Mouse (Mus musculus) thymus, postnatal 36 days (tissue): ENCODE results near the gene Afap1l2.

Experiments used
- DNase-seq, 2 experiments: peaks; one replicate each; pipeline ENCODE4 v3.0.0; 2022; ENCODE audit warnings: mixed read lengths in 2 of 2

Afap1l2 gene

GRCm38 (mm10) chr19:57007781-57008710, at the start of gene Afap1l2:
TSS of gene Afap1l2 (minus strand) at chr19:57008228.
- DNase-seq: peak; percentile 7 to 11

DNA sequence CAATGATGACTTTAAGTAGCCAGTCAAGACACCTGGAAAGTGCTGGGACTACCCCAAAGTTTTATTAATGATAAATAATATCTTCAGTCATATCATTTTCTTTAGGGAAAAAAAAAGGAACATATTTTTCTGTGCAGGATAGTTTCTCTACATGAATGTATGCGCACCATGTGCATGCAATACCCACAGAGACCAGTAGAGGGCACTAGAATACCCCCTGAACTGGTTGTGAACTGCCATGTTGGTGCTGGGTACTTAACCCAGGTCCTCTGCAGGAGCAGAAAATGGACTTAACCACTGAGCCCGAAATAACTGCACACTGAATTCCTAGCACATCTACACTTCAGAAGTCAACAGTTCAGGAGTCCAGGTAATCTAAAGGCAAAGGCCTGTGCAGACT, 49.5 kb upstream of the Afap1l2 start:
- no peak for DNase-seq

DNA sequence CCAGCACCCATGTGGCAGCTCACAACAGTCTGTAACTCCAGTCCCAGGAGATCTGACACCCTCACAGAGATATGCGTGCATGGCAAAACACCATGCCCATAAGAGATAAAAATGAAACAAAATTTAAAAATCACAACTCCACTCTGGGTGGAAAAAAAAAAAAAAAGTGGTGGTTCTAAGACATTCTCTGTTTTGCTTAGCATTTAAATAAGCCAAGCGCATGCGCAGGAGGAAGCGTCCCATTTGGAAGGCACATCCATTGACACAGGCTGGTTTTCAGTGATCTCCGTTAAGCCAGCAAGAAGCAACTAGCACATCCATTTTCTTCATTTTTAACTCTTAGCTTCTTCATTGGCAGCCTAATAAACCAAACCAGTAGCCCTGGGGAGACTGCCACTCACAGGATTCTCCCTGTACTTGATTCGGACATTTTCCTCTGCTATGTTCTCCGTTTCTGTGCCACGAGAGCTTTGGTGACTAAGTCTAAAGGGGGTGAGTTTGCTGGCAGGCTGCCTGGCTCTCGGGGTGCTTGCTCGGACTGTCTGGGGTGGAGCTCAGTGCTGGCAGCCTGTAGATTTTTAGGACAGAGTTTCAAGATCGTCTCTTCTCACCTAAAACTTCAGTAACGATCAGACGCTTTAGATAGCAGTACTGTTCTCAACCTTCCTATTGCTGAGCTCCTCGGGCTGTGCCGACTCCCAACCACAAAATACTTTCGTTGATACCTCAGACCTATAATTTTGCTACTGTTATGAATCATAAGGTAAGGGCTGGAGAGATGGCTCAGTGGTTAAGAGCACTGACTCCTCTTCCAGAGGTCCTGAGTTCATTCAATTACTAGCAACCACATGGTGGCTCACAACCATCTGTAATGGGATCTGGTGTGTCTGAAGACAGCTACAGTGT, 47.4 kb upstream of the Afap1l2 start:
- DNase-seq: no peak

GRCm38 (mm10) chr19:57052959-57053358, 44.9 kb upstream of the Afap1l2 start:
- no peak for DNase-seq

GRCm38 (mm10) chr19:57052016-57052415, 44.0 kb upstream of the Afap1l2 start:
- DNase-seq: no peak

- no peak for DNase-seq
These were observed 41.6 kb upstream of the Afap1l2 start for GRCm38 (mm10) chr19:57049592-57050090.

GRCm38 (mm10) chr19:57047671-57048320, 39.8 kb upstream of the Afap1l2 start:
- DNase-seq: no peak

GRCm38 (mm10) chr19:57039258-57039657, 31.2 kb upstream of the Afap1l2 start:
- no peak for DNase-seq

- DNase-seq: no peak
These were observed 28.8 kb upstream of the Afap1l2 start for GRCm38 (mm10) chr19:57036860-57037259.

GRCm38 (mm10) chr19:57031582-57031981, 23.6 kb upstream of the Afap1l2 start:
- peak; percentile 58 to 62 for DNase-seq

GRCm38 (mm10) chr19:57029461-57029860, 21.4 kb upstream of the Afap1l2 start:
- no peak for DNase-seq

DNA sequence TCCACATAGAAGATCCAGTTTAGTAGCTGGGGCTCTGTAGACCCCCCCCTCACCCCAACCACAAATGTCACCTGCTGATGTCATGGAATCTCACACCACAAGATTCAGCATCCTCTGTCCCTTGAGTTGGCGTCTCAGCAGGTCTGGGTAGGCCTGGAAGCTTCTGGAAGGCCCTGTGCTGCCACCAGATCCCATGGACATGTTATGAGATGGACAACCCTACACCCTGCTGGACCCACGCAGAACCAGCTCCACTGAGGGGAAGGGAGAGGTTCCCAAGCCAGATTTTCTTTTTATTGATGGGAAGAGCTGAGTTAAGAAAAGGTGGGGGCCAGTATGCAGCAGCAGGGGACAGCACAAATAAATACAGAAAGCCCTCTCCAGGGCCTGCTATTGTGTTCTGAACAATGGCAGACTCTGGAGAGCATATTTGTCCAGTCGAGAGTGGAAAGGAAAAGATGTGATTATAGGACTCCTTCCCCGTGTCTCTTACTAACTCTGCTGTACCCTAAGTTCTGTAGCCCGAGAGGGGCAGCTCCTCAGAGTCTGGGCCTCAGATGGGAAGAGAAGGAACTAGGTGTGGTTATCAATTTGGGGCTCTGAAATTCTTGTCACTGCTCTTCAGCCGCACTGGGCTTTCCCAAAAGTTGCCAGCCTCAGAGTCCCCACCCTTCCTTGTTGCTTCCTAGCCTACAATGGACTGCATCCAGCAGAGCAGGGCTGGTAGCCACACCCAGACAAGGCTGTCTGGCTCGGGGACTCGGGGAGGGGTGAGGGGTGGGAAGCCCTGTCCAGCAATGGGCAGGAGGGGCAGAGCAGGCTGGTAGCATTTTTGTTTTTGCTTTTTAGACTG, 20.5 kb upstream of the Afap1l2 start:
- no peak for DNase-seq

GRCm38 (mm10) chr19:57026501-57026900, 18.5 kb upstream of the Afap1l2 start:
- no peak for DNase-seq

DNA sequence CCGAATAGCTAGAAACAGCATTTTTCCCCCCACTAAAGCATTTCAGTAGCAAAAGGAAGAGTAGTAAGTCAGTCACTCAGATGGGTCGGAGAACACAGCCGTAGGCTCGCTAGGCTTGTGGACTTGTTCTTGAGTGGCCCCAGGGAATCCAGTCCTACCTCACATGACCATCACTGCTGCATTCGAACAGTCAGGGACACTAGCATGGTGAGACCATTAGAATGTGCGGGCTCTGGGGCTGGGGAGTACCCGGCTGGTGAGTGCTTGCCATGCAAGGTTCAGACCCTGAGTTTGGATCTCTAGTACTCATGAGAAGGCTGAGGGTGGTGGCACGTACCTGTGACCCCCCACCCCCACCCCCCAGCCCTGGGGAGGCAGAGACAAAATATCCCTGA, 9.8 kb upstream of the Afap1l2 start:
- DNase-seq: no peak

GRCm38 (mm10) chr19:57016995-57017784, 9.2 kb upstream of the Afap1l2 start:
- DNase-seq: no peak

DNA sequence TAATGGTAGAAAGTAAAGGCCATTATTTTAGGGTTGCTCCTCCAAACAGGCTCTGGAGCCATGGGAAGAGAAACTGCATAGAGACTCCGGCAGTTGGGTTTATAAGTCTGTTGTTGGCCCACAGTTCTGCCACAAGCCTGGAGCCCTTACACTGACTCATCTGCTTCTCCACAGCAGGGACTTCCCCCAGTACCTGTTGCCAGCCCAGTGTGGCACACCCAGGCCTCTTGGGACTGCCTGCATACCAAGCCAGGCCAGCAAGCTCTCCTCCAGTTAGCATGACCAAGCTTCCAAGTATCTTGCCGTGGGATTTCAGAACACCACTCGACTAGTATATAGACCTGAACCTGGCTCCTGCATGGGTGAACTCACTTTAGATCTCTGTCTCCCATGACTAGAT, 6.8 kb upstream of the Afap1l2 start:
- DNase-seq: no peak

DNA sequence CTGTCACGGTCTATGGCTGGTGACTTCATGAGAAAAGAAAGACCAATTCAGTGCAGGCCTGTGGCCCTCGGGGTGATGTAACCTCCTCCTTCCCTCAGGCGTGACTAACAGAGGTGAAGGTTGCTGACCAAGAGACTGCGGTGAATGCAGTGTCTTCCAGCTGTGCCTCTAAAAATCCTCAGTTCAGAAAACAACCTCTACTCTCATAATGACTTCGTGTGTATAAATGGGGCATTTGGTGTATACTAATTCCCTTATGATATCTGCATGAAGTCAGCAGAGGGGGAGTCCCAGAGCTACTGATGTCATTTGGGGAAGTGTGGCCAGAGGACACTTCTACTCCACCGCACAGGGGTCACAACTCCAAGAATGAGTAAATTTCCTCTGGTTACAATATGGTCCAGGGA, 5.2 kb upstream of the Afap1l2 start:
- DNase-seq: no peak

DNA sequence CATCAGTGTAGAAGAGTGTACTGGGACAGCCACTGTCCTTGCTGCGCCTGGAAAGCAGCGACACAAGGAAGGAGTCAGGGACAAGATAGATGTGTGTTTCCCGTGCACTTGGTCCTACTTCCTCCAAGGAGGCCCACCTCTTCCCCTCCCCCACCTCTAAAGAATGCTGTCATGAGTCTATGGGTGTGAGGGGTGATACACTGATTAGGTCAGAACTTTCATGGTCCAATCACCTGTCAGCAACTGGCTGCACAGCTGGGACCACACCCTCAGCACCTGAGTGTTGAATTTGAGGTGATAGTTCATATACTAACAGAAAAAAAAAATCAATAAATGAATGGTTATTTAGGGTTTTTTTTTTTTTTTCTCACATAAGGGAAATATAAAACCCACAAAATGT, 4.0 kb upstream of the Afap1l2 start:
- no peak for DNase-seq

DNA sequence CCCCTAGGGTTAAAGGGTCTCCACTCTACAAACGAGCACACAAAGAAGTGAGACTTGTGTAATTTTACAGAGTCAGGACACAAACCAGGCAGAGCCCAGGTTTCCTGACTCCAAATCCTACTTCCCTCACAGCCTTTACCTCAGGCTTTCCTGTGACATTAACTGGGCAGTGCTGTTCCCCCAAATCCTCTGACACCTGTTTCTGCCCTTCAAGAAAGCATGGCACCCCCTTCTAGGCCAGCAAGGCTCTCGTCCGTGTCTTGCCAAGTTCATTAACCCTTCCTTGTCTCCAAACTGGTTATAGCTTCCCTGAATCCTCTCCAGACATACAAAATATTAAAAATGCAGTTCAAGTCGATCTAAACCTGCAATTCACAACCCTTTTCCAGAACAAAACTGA, 2.0 kb upstream of the Afap1l2 start:
- DNase-seq: no peak

DNA sequence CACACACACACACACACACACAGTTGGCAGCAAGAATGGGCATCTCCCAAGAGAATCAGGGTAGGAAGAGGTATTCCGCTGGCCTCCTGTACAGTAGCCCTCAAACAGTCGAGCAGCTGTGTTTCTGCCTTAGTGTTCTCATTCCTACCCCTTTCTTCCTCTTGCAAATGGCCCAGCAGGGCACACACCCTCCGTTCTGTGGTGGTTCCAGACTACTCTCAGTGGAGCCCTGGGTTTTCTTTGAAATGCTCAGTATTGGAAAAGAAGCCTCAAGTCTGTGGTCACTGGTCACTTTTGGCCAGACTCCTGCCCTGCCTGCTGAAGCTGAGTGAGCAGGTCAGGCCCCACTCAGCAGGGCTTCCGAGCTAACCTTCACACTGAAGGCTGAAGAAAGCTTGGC, 1.6 kb upstream of the Afap1l2 start:
- DNase-seq: no peak

GRCm38 (mm10) chr19:57007291-57007690, 737 bp downstream of the Afap1l2 start:
- no peak for DNase-seq
